Mouse (Mus musculus): ENCODE data around the gene Fgf9. TPM values are rescaled to one million over a fixed set of nuclear protein-coding genes. Genes with fewer than 3 reads are reported as not detected.

Fgf9 gene
- total and polyA plus RNA-seq, 2 experiments from 2014 or later = 3.7 to 10.6 TPM

DNA sequence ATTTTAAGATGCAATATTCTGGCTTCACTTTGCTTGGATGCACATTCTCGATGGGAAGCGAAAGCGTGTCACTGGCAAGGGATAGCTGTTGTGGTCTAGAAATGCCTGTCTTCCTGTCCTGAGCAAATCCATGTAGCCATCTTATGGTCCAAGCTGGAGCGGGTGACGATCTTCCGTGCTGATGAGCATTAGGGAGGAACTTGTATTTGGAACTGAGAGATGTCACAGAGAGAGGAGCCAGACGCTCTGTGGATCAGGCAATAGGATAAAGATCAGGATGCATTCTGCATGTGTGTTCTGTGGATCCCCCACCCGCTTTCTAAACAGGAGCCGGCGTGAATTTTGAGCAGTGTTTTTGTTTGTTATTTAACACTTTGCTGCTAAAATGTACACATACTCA lies 41.2 kb downstream of the Fgf9 start:
- no peaks in the 10 kb centered on the region for H3K4me1 ChIP-seq (ENCODE audit: control insufficient read depth, insufficient read depth)

DNA sequence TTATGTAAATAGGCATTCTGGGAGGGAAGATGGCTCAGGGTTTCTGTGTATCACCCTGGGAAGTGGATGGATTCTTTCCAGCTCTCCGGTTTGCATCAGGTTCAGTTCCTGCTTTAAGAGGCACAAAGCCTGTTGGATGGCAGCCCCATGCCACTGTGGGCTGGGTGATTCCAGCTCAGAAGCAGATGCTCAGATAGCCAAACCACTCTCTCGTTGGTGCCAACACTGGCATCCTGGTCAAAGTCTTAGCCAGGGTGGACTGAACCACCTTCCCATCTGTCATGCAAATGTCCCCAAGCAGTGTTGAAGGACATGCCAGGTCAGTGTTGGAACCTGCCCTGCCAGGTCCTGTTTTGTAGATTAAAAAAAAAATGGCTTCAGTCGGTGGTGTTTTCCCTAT lies 42.0 kb downstream of the Fgf9 start:
- ATAC-seq (ENCODE audit: insufficient read depth, low read depth) (no peak), DNase-seq (ENCODE audit: low spot score) (no peak)
- H3K4me3 ChIP-seq (ENCODE audit: low read depth, low read length) = no peak overlapping the region
- no peaks in the 10 kb centered on the region for H3K27me3 ChIP-seq (ENCODE audit: control insufficient read depth, insufficient read depth, low read length)
- no peak overlapping the region for H3K9ac ChIP-seq (replicated peaks; ENCODE audit: low read depth, low read length)
- H3K4me2 ChIP-seq (ENCODE audit: low read depth, low read length) = no peak overlapping the region
- no peak for TF ChIP-seq CTCF (IDR thresholded peaks at IDR 0.05; ENCODE audit: low read depth)
- TF ChIP-seq EP300 (IDR thresholded peaks at IDR 0.05; ENCODE audit: low read depth) = no peak
- 0 out of 2 replicates have a peak overlapping the region, but pooled peaks have one; percentile 26 for H3K27ac ChIP-seq (ENCODE audit: low read depth)
- no peaks in the 10 kb centered on the region for H3K9me3 ChIP-seq (replicated peaks; ENCODE audit: control insufficient read depth, low read length)
- H3K36me3 ChIP-seq (replicated peaks; ENCODE audit: control insufficient read depth, insufficient read depth, low read length) = no peaks in the 10 kb centered on the region
- WGBS = 60% methylated on average over 3 of the region's 3 CpGs
- H3K4me1 ChIP-seq (ENCODE audit: control insufficient read depth, insufficient read depth) = no peaks in the 10 kb centered on the region

More for the DNA sequence above, 41.2 kb downstream of the Fgf9 start:
- Histone ChIP-seq H3K9me3 (replicated peaks; ENCODE audit: control insufficient read depth, low read length) (no peaks in the 10 kb centered on the region), H3K9ac (replicated peaks; ENCODE audit: low read depth, low read length) (no peak overlapping the region), H3K4me2 (ENCODE audit: low read depth, low read length) (no peak overlapping the region), H3K27me3 (ENCODE audit: control insufficient read depth, insufficient read depth, low read length) (no peaks in the 10 kb centered on the region), H3K36me3 (replicated peaks; ENCODE audit: control insufficient read depth, insufficient read depth, low read length) (no peaks in the 10 kb centered on the region), H3K27ac (ENCODE audit: low read depth) (no peak overlapping the region), H3K4me3 (ENCODE audit: low read depth, low read length) (no peak overlapping the region)
- DNase-seq (ENCODE audit: low spot score) (no peak), ATAC-seq (ENCODE audit: insufficient read depth, low read depth) (no peak)
- TF ChIP-seq CTCF (IDR thresholded peaks at IDR 0.05; ENCODE audit: low read depth) = no peak
- TF ChIP-seq EP300 (IDR thresholded peaks at IDR 0.05; ENCODE audit: low read depth) = no peak
- 85% methylated on average over 10 of the region's 10 CpGs for WGBS

DNA sequence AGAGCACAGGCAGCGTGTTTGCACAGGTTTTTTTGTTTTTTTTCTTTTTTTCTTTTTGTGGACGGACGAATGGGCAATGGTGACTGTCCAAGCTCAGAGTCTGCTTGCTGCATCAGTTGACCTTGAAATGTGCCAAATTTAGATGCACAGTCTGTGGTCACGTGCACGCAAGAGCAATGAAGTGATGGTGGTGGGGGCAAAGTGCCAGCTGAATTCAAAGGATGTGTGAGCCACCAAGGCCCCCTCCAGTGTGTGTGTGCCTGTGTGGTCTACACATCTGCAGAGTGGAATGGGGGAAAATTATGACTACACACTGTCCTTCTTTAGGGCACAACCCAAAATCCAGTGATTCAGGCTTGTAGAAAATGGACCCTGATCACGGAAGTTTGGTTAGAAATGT lies 42.8 kb downstream of the Fgf9 start:
- Histone ChIP-seq H3K9ac (replicated peaks; ENCODE audit: low read depth, low read length) (no peak overlapping the region), H3K4me2 (ENCODE audit: low read depth, low read length) (peak overlapping the region; percentile 15; the same call in 1 of the 2 replicates), H3K36me3 (replicated peaks; ENCODE audit: control insufficient read depth, insufficient read depth, low read length) (no peaks in the 10 kb centered on the region), H3K27ac (ENCODE audit: low read depth) (peak overlapping the region; percentile 26; the same call in 1 of the 2 replicates), H3K4me3 (ENCODE audit: low read depth, low read length) (no peak overlapping the region), H3K4me1 (ENCODE audit: control insufficient read depth, insufficient read depth) (no peaks in the 10 kb centered on the region), H3K27me3 (ENCODE audit: control insufficient read depth, insufficient read depth, low read length) (no peaks in the 10 kb centered on the region), H3K9me3 (replicated peaks; ENCODE audit: control insufficient read depth, low read length) (no peaks in the 10 kb centered on the region)
- 33% methylated on average over 6 of the region's 6 CpGs for WGBS
- ATAC-seq (ENCODE audit: insufficient read depth, low read depth) (peak; percentile 80), DNase-seq (ENCODE audit: low spot score) (peak; percentile 77)
- TF ChIP-seq CTCF (IDR thresholded peaks at IDR 0.05; ENCODE audit: low read depth) = no peak
- TF ChIP-seq EP300 (IDR thresholded peaks at IDR 0.05; ENCODE audit: low read depth) = no peak

DNA sequence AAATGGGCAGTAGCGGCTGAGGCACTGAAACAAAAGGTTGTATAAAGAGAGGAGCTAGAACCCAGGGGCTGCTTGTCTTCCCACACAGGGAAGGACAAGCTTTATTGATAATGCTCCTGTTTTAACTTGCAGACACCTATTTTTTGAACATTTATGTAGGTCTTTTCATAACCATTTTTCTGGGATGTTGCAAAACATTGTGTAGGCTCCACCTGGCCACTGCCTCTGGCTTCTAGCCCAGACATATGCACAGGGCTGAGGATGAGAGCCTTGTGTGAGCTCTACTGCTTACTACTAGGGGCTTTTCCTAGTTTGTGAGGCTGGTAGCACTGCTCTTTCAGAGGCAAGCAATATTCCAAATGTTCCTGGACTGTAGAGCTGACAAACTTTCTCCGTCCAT lies 43.8 kb downstream of the Fgf9 start:
- ATAC-seq (ENCODE audit: insufficient read depth, low read depth) (no peak), DNase-seq (ENCODE audit: low spot score) (no peak)
- H3K9ac ChIP-seq (replicated peaks; ENCODE audit: low read depth, low read length) = no peak overlapping the region
- no peak overlapping the region for H3K27ac ChIP-seq (ENCODE audit: low read depth)
- no peak overlapping the region for H3K4me2 ChIP-seq (ENCODE audit: low read depth, low read length)
- H3K36me3 ChIP-seq (replicated peaks; ENCODE audit: control insufficient read depth, insufficient read depth, low read length) = no peaks in the 10 kb centered on the region
- H3K4me1 ChIP-seq (ENCODE audit: control insufficient read depth, insufficient read depth) = no peaks in the 10 kb centered on the region
- WGBS = 86% methylated on average over 2 of the region's 2 CpGs
- TF ChIP-seq CTCF (IDR thresholded peaks at IDR 0.05; ENCODE audit: low read depth) (no peak), EP300 (IDR thresholded peaks at IDR 0.05; ENCODE audit: low read depth) (no peak)
- H3K9me3 ChIP-seq (replicated peaks; ENCODE audit: control insufficient read depth, low read length) = no peaks in the 10 kb centered on the region
- H3K4me3 ChIP-seq (ENCODE audit: low read depth, low read length) = no peak overlapping the region
- no peaks in the 10 kb centered on the region for H3K27me3 ChIP-seq (ENCODE audit: control insufficient read depth, insufficient read depth, low read length)

DNA sequence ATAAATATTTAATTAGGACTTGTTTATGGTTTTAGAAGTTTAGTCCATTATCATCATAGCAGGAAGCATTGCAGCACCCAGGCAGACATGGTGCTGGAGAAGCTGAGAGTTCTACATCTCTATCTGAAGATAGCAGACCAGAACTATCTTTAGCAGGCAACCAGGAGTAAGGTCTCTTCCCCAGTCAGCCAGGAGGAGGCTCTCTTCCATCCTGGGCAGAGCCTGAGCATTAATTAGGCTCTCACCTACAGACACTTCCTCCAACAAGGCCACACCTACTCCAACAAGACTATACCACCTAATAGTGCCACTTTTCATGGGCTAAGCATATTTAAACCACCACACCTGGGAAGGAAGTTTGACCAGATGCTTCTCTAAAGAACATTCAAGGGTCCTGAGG lies 54.3 kb downstream of the Fgf9 start:
- no peak for ATAC-seq (ENCODE audit: insufficient read depth, low read depth)
- Histone ChIP-seq H3K27me3 (ENCODE audit: control insufficient read depth, insufficient read depth, low read length) (no peaks in the 10 kb centered on the region), H3K36me3 (replicated peaks; ENCODE audit: control insufficient read depth, insufficient read depth, low read length) (no peaks in the 10 kb centered on the region), H3K9me3 (replicated peaks; ENCODE audit: control insufficient read depth, low read length) (no peaks in the 10 kb centered on the region), H3K4me3 (ENCODE audit: low read depth, low read length) (no peak overlapping the region), H3K4me1 (ENCODE audit: control insufficient read depth, insufficient read depth) (0 out of 2 replicates have a peak, but pooled peaks cover 4% of the 10 kb centered on the region), H3K27ac (ENCODE audit: low read depth) (no peak overlapping the region), H3K4me2 (ENCODE audit: low read depth, low read length) (no peak overlapping the region), H3K9ac (replicated peaks; ENCODE audit: low read depth, low read length) (no peak overlapping the region)
- no peak for DNase-seq (ENCODE audit: low spot score)
- no peak for TF ChIP-seq CTCF (IDR thresholded peaks at IDR 0.05; ENCODE audit: low read depth)
- no peak for TF ChIP-seq EP300 (IDR thresholded peaks at IDR 0.05; ENCODE audit: low read depth)

DNA sequence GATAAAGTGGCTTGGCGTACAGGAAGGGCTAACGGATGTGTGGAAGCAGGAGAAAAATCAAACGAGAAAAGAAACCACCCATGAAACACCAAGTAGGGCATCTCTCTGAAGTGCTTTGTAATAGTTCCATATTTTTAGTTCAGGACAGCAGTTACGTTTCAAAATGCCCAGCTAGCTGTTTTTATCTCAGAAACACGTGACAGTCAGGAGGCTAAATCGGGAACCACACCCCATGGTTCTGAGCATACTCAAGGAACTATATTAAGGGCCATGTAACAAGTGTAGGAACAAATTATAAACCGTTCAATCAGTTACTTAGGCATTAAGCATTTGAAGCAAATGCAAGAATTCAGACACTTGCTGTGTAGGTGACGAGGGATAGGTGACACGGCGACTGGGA lies 56.2 kb downstream of the Fgf9 start:
- 49% methylated on average over 10 of the region's 10 CpGs for WGBS
- ATAC-seq (ENCODE audit: insufficient read depth, low read depth) (peak; percentile 71), DNase-seq (ENCODE audit: low spot score) (peak; percentile 53)

More for the DNA sequence above, 56.2 kb downstream of the Fgf9 start:
- H3K36me3 ChIP-seq (replicated peaks; ENCODE audit: control insufficient read depth, insufficient read depth, low read length) = no peaks in the 10 kb centered on the region
- no peak overlapping the region for H3K4me3 ChIP-seq (ENCODE audit: low read depth, low read length)
- no peaks in the 10 kb centered on the region for H3K27me3 ChIP-seq (ENCODE audit: control insufficient read depth, insufficient read depth, low read length)
- no peak overlapping the region for H3K4me2 ChIP-seq (ENCODE audit: low read depth, low read length)
- no peak for TF ChIP-seq EP300 (IDR thresholded peaks at IDR 0.05; ENCODE audit: low read depth)
- no peak for TF ChIP-seq CTCF (IDR thresholded peaks at IDR 0.05; ENCODE audit: low read depth)
- H3K9me3 ChIP-seq (replicated peaks; ENCODE audit: control insufficient read depth, low read length) = no peaks in the 10 kb centered on the region
- peak overlapping the region; percentile 39; the same call in 1 of the 2 replicates for H3K27ac ChIP-seq (ENCODE audit: low read depth)
- no peak overlapping the region for H3K9ac ChIP-seq (replicated peaks; ENCODE audit: low read depth, low read length)
- H3K4me1 ChIP-seq (ENCODE audit: control insufficient read depth, insufficient read depth) = 0 out of 2 replicates have a peak, but pooled peaks cover 4% of the 10 kb centered on the region

All from heart, postnatal 0 days (tissue).